Mouse (Mus musculus): ENCODE results near the gene Grin2c.
A peak's percentile ranks its signal among the peaks of the same experiment; 100 is the strongest.

Gene Grin2c

DNA sequence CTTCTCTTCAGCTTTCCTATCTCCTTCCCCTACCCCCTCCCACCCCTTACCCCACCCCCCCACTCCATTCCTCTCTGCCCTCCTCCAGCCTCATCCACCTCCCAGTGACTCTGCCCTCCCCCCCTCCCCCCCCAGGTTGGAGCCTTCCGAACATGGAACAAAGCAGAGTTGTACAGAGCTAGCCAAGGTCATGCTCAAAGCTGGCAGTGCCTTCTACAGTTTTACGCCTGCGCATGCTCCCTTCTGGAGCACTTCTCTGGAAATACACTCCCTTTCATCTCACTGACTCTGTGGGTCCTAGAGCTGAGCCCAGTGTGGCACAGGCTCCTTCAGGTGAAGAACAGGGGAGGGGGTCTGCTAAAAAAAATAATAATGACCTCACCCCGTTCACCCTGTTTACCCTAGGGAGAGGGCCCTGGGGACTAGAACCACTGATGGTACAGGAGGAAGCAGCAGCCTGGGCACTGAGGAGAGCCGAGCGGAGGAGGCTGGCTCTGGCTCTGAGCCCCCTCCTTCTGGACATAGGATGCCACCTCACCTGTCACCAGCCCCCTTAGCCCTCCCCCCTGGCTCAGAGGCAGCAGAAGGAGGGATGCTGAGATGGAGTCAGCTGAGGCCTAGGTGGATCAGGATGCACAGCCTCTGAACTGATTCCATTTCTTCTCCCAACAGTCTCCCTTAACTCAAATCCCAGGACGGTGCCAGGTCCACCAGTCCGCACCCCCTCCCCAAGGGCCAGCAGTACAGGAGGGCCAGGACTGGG, 15.9 kb upstream of the Grin2c start:
- DNase-seq, result no peak

DNA sequence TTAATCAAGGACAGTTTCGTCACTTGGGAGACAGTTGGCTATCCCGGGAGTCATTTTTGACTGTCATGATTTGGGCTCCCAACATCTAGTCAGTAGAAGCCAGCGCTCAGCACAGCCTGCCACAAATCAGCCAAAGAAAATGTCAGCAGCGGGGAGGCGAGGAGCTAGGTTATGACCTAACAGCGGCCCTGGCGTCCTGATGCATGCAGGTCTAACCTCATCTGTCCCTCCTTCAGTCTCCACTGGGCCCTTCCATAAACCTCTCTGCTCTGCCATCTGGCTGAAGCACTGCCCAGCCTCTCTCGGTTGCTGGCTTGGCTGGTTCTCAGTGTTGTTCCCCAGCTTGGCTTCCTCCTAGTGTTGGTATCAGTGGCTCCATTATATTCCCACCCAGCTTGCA, 15.3 kb upstream of the Grin2c start:
- no peak for DNase-seq

DNA sequence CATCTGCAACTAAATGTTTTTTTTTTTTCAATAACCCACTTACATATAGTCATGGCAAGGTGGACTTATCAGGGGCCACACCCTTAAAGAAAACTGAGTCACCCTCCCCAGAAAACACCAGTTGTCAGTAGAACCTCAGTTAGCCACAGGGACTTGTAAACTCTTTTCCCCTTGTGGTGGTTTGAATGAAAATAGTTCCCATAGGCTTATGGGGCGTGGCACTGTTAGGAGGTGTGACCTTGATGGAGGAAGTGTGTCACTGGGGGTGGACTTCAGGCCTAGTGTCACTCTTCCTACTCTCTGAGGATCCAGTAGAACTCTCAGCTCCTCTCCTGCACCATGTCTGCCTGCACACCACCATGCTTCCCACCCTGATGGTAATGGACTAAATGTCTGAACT, 12.7 kb upstream of the Grin2c start:
- DNase-seq, result no peak

DNA sequence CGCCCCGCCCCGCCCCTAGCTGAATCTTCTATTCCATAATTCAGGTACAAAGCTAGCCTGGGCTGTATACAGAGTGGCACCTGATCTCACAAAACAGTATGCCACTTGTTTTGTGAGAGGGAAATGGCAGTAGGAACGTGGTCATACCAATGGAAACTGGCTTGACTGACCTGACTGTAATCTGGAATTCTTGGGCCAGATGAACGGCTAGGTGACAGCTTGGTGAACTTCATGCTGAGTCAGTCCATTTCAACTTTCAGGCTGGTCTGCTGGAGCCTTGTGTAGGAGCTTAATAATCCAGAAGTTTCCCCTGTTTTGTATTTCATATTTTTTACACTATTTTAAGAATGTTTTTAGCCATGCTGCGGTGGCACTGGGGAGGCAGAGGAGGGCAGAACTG, 11.1 kb upstream of the Grin2c start:
- DNase-seq, result no peak

DNA sequence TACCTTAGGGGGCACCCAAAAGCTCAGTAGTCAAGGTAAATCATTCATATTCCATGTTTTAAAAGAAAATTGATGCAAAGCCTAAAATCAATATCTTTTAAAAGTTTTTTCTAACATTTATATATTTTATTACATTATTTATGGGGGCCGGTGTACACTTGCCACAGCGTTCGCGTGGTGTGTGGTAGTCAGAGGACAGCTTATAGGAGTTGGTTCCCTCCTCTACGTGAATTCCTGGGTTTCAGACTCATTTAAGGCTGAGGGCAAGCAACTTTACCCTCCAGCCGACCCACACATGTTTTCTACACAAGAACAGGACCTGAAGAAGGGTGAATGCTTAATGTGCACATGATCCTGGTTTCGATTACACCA, 10.5 kb upstream of the Grin2c start:
- DNase-seq, result no peak

DNA sequence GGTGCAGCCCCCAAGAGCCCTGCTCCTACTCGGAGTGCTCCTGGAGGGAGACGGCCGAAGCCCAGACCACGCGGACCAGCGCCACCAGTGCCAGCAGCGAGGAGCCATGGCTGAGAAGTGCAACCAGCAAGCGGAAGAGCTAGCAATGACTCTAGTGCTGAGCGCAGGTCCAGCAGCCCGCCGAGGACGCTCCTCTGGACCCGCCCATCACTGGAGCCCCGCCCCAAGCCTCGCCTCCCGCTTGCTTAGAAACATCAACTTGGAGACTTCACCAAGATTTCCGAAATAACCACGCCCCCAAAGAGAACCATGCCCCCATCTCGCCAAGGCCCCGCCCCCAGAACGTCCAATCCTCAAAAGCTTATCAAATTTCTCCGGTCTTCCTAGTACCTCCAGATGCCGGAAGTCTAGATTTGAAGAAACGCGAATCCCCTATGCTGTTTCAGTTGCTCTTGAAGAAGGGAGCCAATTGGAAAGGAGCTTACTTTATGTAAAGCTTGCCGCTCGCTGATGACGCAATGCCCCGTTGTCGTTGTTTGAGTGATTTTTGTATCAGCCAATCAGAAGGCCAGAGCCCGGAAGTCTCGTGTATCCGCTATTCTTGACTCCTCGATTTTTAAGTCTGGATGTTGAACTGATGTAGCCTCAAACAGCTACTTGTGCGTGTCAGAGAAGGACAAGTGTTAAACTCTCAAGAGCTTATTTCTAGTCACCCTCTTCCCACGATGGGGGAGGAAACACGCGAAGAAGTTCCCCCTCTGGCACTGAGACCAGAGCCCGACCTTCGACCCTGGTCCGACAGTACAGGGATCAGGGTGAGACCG, 9.9 kb upstream of the Grin2c start, which contains the start of gene Fdxr:
Gene Fdxr, minus strand, starts transcription at position 271 of the 824 bp plus-strand sequence.
- peak; percentile 95 for DNase-seq

DNA sequence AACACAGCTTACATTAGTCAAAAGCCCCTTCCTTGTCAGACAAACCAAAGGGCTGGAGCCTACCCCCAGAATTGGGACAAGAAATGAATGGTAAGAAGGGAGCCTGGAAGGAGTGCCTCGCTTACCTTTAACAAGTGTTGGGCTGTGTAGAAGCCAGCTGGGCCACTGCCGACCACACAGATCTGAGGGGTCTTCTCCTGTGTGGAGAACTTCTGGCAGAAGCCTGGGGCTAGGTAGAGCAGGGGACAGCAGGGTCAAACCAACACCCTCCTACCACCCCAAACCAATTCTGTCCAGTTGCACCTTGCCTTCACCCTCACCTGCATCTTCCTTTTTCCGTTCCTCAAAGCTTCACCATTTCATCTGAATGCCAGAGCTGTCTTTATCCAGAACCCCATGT, 8.9 kb upstream of the Grin2c start:
- DNase-seq, result no peak

DNA sequence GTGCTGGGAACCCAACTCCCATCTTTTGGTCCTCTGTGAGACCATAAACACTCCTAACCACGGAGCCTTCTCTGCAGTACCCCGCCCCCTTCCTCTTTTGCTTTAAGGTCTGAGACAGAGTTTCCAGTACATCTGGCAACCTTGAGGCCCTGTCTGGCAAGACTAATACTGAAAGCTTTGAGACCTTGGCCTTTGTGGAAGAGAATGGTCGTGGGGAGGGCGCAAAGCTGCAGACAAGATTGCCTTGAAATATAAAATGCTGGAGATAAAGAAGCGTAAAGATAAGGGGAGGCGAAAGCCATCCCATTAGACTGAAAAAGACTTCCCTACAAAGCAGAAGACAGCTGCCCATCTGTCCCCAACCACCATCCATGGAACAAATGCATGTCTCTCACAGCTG, 8.5 kb upstream of the Grin2c start:
- no peak for DNase-seq

DNA sequence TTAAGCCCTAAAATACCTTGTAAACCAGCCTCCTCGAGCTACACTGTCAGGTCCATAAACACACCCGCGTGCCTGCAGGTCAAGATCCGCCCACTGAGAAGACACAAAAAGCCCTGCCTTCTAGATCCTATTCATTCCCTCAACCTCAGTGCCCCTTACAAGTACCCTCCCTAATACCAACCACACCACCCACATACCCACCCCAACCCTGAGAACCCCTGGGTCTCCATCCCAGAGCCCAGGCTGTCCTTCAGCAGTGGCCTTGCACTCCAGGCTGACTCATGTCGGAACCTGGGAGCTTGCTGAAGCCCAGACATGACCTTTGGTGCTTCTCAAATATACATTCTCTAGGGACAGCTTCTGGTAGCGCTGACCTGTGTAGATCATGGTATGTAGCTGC, 7.7 kb upstream of the Grin2c start:
- DNase-seq, result no peak

DNA sequence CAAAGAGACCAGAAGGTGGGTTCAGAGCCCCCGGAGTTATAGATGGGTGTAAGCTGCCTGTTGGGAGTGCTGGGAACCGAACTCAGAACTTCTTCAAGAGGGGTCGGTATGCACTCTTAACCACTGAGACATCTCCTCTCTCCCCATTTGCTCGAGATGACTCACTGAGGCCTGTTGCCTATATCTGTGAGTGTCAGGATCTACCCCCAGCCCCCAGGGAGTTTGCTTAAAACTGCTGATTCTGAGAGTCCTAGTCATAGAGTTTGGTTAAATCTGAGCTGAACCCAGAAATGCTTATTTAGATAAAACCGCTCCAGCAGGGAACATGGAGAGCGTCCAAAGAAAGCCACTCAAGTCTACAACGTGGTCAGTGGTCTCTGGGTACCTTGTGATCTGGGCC, 7.1 kb upstream of the Grin2c start:
- no peak for DNase-seq

DNA sequence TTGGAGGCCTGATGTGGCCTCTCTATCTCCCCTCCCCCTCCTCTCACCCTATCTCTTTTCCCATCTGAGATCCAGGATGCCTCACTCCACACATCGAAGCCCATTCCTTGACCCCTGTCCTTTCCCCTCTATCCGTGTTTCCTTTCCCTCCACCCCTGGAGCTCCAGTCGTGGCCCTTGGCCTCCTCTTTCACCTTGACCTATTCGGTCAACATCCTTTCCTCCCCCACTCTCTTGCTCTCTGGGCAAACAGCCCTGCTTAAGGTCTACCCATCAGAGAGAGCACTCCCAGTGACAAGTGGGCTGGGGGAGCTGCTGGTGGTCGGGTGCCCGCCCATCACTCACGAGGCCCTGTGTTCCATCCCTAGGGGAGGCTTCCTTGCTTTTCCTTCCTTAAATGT, 6.7 kb upstream of the Grin2c start:
- no peak for DNase-seq

DNA sequence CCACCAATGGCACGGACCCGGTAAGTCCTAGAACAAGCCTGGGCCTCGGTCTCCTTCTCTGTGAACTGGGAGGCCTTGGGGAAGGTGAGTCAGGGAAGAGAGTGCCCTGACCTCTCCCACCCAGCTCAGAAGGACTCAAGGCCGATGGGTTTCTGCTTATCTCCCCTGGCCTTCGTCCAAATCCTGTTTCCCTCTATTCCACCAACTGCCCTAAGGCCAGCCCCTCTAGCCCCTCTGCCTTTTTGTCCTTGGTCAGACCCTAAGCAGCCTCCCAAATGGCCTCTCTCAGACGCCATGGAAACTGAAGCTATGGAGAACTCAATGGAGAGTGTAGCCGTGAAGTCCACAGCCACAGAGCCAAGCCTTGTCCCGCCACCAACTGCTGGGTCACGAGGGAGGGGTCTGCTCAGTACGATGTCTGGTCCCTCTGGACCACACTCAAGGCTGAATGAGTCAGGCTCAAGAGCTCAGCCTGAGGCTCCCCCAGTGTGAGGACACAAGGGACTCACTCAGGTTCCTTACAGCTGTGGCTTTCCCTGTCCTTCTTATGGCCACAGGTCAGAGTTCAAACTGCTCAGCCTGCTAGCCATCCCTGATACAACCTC, 6.0 kb upstream of the Grin2c start:
- DNase-seq, result no peak

DNA sequence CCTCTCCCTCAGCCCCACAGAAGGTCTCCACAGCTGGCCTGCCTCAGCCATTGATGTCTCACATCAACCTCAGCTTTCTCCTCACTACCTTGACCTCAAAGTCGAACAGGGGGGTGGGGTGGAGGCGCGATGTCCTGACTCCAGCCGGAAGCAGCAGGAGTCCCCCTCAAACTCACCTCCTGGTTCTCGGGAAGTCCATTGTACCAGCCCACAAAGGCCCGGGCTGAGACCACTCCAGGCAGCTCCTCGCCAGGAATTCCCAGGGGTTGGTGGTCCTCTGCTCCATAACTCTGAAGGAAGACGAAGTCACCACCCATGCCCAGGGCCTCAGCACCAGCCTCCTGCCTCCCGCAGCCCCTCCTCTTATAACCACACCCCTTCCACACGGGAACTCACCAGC, 4.4 kb upstream of the Grin2c start:
- no peak for DNase-seq

DNA sequence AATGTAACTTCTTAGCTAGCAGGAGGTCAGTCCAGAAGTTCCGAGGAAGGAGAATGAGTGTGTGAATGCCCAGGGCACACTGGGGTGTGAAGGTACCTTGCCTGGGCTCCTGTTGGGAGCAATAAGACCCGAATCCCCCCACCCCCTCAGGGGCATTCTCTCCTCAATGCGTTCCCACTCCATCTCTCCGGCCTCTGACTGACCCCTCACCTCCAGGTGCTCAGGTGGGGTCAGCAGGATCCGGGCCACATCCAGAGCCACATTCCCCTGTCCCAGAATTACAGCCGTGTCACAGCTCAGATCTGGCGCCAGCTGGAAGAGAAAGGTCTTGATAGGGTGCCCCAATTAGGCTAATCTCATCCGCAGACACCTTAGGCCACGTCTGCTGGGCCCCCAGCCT, 4.0 kb upstream of the Grin2c start:
- no peak for DNase-seq

DNA sequence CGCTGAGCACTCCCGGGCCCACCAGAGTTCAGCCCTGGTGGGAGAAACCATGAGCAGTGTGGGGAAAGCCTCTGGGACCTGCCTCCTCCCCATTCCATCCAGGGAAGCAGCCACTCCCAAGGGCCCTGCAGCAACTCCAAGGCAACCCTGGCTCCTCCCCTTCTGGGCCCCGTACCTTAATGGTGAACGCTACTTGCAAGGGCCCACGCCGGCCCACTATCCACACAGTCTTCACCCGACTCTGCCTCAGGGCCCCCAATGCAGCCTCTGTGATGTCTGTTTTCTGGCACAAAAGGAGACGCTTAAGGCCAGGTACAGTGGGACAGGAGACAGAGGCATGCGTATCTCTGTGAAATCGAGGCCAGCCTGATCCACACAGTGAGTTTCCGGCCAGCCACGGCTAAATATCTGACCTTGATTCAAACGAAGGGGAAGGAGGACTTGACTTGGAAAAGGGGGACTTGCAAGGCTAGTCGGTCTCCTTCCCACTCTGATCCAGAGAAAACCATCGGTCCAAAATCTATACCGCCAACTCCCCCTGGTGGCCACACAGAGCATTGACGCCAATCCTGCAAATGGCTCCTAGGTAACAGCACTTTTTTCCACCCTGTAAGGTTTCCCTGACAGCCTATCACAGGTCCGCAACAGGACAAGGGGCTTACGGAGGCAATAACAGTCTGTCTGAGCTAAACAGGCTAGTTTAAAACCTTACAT, 3.3 kb upstream of the Grin2c start:
- peak; percentile 82 for DNase-seq

DNA sequence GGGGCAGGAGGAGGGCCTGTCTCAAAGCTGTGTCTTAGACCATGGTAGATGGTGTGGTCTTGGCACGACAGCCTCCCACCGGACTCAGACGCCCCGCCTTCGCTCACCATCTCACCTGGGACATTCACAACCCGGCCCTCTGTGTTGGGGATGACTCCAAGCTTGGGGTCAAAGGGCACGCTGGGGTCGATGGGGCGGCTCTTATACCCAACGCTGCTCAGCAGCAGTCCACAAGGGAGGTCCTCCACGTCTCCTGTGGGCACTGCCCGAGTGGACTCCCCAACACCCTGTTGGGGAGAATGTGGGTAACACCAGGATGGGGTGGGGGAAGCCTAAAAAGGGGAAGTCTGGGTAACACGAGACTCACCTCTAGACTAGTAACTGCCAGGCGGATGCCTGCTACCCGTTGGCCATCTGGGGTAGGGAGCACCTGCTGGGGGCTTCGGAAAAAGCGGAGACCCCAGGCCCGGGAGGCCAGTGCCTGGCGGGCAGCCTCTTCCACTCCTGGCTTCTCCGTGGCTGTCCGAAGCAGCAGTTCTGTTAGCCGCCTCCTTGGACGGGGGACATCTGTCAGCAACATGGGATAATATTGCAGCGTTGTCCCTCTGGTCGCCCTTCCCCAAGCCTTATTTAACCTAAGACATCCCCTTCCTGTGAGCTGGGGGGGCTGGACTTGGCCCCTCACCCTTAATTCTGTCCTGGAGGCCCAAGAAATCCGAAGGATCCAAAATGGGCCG, 2.5 kb upstream of the Grin2c start:
- no peak for DNase-seq

DNA sequence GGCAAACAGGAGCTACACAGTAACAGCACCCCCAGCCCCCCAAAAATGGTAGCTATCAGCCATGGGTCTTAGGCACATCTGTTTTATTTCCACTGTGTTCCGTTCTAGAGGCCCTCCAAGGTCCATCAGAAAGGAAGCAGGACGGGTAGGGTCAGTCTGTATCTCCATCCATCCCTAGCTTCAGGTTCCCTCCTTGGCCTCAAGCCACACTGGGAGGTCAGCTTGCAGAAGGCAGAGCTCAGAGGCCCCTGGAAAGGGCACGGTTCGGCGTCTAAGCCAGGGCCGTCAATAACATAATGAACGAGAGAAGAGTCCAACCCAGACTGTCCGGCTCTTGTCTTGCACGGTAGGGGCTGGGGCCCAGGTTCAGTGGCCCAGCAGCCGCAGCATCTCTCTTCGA, 915 bp upstream of the Grin2c start:
- DNase-seq, result no peak

DNA sequence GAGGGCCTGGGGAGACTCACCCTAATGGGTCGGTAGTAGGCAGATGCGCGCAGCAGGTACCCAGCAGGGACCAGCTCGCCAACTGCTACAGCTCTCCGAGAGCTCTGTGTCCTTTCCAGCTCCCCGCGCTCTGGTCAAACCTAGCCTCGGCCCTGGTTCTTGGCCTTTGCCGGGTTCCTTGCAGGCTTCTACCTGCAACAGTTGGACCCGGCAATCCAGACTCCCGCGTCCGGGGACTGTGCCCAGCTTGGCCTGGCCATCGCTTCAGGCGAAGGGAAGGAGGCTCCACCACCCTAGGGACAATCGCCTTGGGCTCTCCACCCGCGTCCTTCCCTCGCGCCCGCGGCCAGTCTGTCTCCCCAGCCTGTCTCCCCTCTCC, 654 bp downstream of the Grin2c start:
- DNase-seq, result no peak

DNA sequence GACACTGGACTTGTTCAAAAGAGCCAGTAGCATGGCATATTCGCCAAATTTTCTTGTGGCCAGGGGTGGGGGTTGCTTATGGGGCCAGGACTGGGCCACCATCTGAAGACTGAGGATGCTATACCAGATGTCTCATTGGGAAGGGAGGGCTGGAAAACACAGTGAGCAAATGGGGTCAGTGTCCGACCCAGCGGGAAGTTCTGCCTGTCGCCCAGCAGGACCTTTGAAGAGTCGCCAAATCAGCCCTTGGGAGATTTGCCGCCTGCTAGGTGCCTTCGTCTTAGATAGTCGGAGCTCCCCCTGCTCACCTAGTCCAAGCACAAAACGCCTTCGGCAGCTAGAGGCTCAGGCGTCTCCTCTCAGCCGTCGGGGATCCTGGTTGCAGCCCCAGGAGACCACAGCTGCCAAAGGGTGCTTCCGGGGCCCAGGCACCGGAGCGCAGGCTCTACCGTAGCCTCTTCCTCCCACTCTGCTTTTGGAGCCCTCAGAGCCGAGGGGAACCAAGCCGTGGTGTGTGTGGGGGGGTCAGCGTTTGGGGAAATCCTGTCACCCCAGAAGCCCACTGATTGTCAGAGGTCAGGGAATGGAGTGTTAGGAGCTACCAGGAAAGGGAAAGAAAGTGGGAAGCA, 1.2 kb downstream of the Grin2c start:
- DNase-seq, result no peak

DNA sequence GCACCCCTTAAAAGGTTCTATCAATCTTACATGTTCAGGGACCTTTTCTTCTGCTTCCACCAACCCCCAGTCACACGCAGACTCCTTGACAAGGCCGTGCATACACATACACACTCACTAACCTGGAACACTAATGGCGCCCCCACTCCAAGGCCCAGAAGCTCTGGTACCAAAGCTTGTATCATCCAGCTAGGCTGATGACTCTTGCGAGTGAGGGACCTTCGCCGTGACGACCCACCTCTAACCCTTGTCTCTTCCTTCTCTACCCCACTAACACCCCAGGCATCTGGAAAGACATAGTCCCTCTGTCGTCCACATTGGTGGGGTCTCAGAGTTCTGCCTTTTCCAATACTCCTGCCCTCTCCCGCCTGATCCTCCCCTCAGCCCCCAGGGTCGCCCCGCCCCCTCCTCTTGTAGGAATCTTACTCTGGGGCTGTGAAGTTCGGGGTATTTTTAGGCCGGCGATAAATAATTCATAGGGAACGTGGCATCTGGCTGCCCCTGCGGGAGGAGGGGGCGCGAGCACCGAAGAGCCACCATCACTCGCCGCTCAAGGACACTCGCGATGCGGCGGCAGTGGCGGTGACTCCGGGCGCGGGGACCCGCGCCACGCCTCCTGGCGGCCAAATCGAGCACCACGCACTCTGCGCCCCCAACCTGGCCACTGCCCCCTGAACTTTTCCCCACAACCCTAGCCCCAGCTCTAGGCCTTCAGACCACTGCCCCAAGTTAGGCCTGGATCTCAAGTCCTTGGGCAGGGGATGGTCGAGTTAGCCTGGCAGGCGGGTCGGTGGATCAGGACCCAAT, 2.0 kb downstream of the Grin2c start:
- DNase-seq, result no peak

DNA sequence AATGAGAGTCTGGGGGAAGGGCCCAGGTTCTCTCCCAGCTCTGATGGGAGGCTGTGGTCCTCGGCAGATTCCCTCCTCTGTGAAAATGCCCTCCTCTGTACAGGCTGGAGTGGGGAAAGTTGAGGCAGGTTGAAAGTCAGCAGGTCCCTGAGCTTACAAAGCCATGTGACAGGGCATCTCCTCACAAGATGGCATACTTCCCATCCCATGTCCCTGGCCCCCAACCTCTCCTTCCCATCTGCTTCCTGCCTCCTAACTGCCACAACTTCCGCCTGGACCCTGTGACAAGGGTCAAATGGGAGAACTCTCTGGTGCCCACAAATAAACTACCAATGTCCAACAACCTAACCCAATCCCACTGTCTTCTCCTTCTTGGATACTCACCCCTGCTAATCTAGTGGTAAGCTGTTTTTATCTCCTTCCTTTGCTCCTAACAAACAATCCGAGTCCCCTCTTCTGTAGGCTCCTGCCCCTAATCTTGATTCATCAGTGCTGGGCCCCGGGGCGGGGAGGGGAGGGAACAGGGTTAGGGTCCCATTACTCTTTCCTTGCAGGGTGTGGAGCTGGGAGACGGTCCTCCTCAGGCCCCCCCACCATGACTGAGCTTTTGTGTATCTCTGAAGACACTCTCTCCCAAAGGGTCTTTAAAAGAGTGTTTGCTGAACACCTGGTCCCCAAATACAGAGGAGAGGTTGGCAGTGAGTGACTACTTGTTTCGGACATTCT, 2.7 kb downstream of the Grin2c start:
- DNase-seq, result no peak

Measured in right cerebral cortex, postnatal 25 days (tissue).